Mouse (Mus musculus) spleen, adult 2 months (tissue): ENCODE data around the gene Ccdc148. TPM values are rescaled to one million over a fixed set of nuclear protein-coding genes. Genes with fewer than 3 reads are reported as not detected.

Experiments used
- DNase-seq, 2 experiments: peaks; one replicate each; pipeline versions ENCODE4 v3.0.0 to v3.0.0-alpha.2; 2012 to 2021; ENCODE audit warnings: low spot score in 2 of 2, low read depth in 1 of 2
- H3K27ac ChIP-seq: fragments of 200-500 bp; 2 replicates; pipeline ENCODE4 v1.5.1; 2012; ENCODE audit warnings: low read length, inconsistent platforms; ENCODE audit not compliant: insufficient read depth
- H3K27me3 ChIP-seq: fragments of 200-500 bp; 2 replicates; pipeline ENCODE4 v1.6.1; 2012; ENCODE audit warnings: mild to moderate bottlenecking, moderate library complexity, low read length, inconsistent platforms; ENCODE audit not compliant: control insufficient read depth, insufficient read depth
- H3K36me3 ChIP-seq: fragments of 200-500 bp; 2 replicates; pipeline ENCODE4 v1.6.1; 2012; ENCODE audit warnings: mild to moderate bottlenecking, low read length, inconsistent platforms; ENCODE audit not compliant: control insufficient read depth, insufficient read depth
- H3K4me1 ChIP-seq: fragments of 200-500 bp; 2 replicates; pipeline ENCODE4 v1.6.1; 2011; ENCODE audit warnings: inconsistent platforms; ENCODE audit not compliant: control insufficient read depth, insufficient read depth, insufficient read length
- H3K4me3 ChIP-seq: fragments of 200-500 bp; 2 replicates; pipeline ENCODE4 v1.5.1; 2011; ENCODE audit warnings: mild to moderate bottlenecking, inconsistent platforms; ENCODE audit not compliant: insufficient read depth, insufficient read length; ENCODE audit errors: extremely low read depth
- CTCF ChIP-seq: fragments of 200-500 bp; IDR thresholded peaks from 2 replicates; pipeline ENCODE4 v1.5.1; 2011; ENCODE audit warnings: mild to moderate bottlenecking, inconsistent platforms; ENCODE audit not compliant: insufficient read depth, insufficient read length, insufficient replicate concordance; ENCODE audit errors: extremely low read depth
- POLR2A ChIP-seq: fragments of 200-500 bp; IDR thresholded peaks from 2 replicates; pipeline ENCODE4 v1.6.1; 2011; ENCODE audit warnings: low read depth, low read length, inconsistent platforms
- WGBS: fragments of 180-500 bp; shearing (Covaris S2); methylation state at CpG from one replicate; pipeline ENCODE4 v1.1.7; 2018; 5-methylcytosine and 5-hydroxymethylcytosine counted together
- polyA plus RNA-seq: library from polyadenylated mRNA; depleted of rRNA; stranded (reverse); fragments of >200 nt; gene quantifications from 2 replicates; pipeline ENCODE4 v1.2.3, GENCODE M21; 2012

Gene Ccdc148
- polyA plus RNA-seq, 1 experiment: 0.34 TPM

- Histone ChIP-seq H3K27me3 (no peaks in the 10 kb centered on the region), H3K36me3 (no peaks in the 10 kb centered on the region), H3K4me1 (no peaks in the 10 kb centered on the region), H3K27ac (no peak overlapping the region), H3K4me3 (no peak overlapping the region)
- no peak for DNase-seq
- TF ChIP-seq POLR2A: no peak
- no peak for TF ChIP-seq CTCF
- 90% methylated on average over 4 of the region's 4 CpGs for WGBS
Measured at GRCm38 (mm10) chr2:59178960-59179359, 18.5 kb upstream of the Ccdc148 start.

- Histone ChIP-seq H3K27ac (no peak overlapping the region), H3K4me3 (no peak overlapping the region), H3K4me1 (no peaks in the 10 kb centered on the region), H3K36me3 (no peaks in the 10 kb centered on the region), H3K27me3 (no peaks in the 10 kb centered on the region)
- no peak for DNase-seq
- WGBS: 93% methylated on average over 8 of the region's 8 CpGs
- no peak for TF ChIP-seq POLR2A
- no peak for TF ChIP-seq CTCF
Measured at GRCm38 (mm10) chr2:59178191-59178590, 17.7 kb upstream of the Ccdc148 start.

DNA sequence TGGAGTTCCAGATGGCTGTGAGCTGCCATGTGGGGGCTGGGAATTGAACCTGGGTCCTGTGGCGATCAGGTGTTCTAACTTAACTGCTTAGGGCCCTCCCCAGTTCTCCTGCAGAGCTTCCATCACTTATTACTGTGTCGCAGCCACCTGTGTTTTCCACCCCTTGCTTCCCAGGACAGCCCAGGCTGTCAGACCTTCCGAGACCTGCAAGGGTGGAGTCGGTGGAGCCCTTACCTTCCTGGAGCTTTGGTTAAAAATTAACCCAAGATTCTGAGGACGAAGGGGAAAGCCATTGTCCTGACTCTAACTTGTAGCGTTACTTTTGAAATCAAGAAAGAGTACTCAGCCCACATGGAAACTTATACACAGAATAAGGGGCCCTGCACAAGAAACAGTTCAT is 15.4 kb upstream of the Ccdc148 start:
- DNase-seq: no peak
- no peak for TF ChIP-seq POLR2A
- TF ChIP-seq CTCF: no peak
- Histone ChIP-seq H3K27ac (no peak overlapping the region), H3K36me3 (no peaks in the 10 kb centered on the region), H3K4me3 (no peak overlapping the region), H3K27me3 (no peaks in the 10 kb centered on the region), H3K4me1 (no peaks in the 10 kb centered on the region)
- WGBS: 92% methylated on average over 6 of the region's 6 CpGs

- Histone ChIP-seq H3K4me1 (no peaks in the 10 kb centered on the region), H3K27me3 (no peaks in the 10 kb centered on the region), H3K27ac (no peak overlapping the region), H3K4me3 (no peak overlapping the region), H3K36me3 (no peaks in the 10 kb centered on the region)
- WGBS: 36% methylated on average over 5 of the region's 5 CpGs
- no peak for DNase-seq
- no peak for TF ChIP-seq POLR2A
- TF ChIP-seq CTCF: no peak
Measured at GRCm38 (mm10) chr2:59171533-59171932, 11.1 kb upstream of the Ccdc148 start.

DNA sequence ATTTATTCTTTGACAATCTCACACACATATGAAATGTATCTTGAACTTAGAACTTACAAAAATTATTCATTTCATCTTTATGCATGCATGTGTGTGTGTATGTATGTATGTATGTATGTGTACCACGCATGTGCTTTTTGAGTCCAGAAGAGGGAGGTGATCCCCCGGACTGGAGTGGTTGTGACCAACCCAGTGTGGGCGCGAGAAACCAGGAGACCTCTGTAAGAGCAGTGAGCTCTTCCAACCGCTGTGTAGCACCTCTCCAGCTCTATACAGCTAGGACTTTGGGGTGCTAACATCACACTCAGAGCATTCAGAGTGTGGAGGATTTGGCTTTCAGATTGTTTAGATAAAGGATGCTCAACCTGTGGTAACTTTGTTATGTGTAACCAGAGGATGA is 10.1 kb upstream of the Ccdc148 start:
- no peaks in the 10 kb centered on the region for H3K4me1 ChIP-seq
- no peak overlapping the region for H3K4me3 ChIP-seq
- H3K27ac ChIP-seq: no peak overlapping the region
- no peaks in the 10 kb centered on the region for H3K36me3 ChIP-seq
- H3K27me3 ChIP-seq: no peaks in the 10 kb centered on the region
- no peak for TF ChIP-seq POLR2A
- TF ChIP-seq CTCF: no peak
- 95% methylated on average over 5 of the region's 5 CpGs for WGBS
- DNase-seq: no peak

DNA sequence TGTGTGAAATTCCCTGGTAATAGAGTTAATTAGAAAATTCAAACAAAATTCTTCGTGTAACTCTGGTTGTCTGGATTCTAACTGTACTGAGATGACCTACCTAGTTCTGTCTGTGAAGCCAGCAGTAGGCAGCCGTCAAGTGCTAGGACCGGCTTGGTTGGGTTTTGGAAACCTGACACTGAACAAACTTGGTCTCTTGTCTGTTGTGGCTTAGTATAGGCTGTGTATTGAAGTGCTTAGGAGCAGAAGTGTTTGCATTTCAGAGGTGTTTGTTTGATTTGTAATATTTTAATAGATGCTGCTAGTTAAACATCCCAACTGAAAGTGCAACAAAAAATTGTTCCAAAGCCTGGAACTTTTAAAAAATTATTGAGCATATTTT is 9.7 kb upstream of the Ccdc148 start:
- TF ChIP-seq CTCF (no peak), POLR2A (no peak)
- no peak for DNase-seq
- no peak overlapping the region for H3K4me3 ChIP-seq
- no peak overlapping the region for H3K27ac ChIP-seq
- no peaks in the 10 kb centered on the region for H3K27me3 ChIP-seq
- no peaks in the 10 kb centered on the region for H3K4me1 ChIP-seq
- WGBS: 91% methylated on average over 3 of the region's 3 CpGs
- H3K36me3 ChIP-seq: no peaks in the 10 kb centered on the region

GRCm38 (mm10) chr2:59169572-59170207 is 9.2 kb upstream of the Ccdc148 start:
- Histone ChIP-seq H3K27me3 (no peaks in the 10 kb centered on the region), H3K4me1 (no peaks in the 10 kb centered on the region), H3K36me3 (no peaks in the 10 kb centered on the region), H3K4me3 (no peak overlapping the region), H3K27ac (no peak overlapping the region)
- DNase-seq: no peak
- WGBS: 94% methylated on average over 9 of the region's 9 CpGs
- no peak for TF ChIP-seq POLR2A
- no peak for TF ChIP-seq CTCF
